Mouse (Mus musculus) MEL (cell line): Measurements from ENCODE around the gene Ddx25. TPM values are rescaled to one million over a fixed set of nuclear protein-coding genes. Genes with fewer than 3 reads are reported as not detected.

ENCODE experiments used
- DNase-seq: peaks from one replicate; pipeline ENCODE4 v3.0.0; 2011; ENCODE audit warnings: low read depth, low spot score
- H3K27ac ChIP-seq: 2 replicates; pipeline ENCODE4 v1.5.1; 2012; ENCODE audit warnings: low read depth, mild to moderate bottlenecking, control low read depth, low read length, moderate library complexity; ENCODE audit not compliant: control insufficient read depth
- H3K27me3 ChIP-seq, 2 experiments: fragments of 150-350 bp in 1 of 2; sonication (generic) in 1 of 2; 2 replicates each; pipeline ENCODE4 v1.6.1; 2012; ENCODE audit warnings: low read length in 2 of 2, mild to moderate bottlenecking in 2 of 2, improper control_type of control experiment in 1 of 2, moderate library complexity in 1 of 2; ENCODE audit not compliant: insufficient read depth in 2 of 2, control insufficient read depth in 1 of 2
- H3K36me3 ChIP-seq, 2 experiments: 2 replicates each; pipeline ENCODE4 v1.6.1; 2012 to 2014; ENCODE audit warnings: low read length in 2 of 2, improper control_type of control experiment in 1 of 2, inconsistent platforms in 1 of 2, mild to moderate bottlenecking in 1 of 2; ENCODE audit not compliant: insufficient read depth in 2 of 2, control insufficient read depth in 1 of 2
- H3K4me1 ChIP-seq, 2 experiments: fragments of 150-350 bp in 1 of 2; sonication (generic) in 1 of 2; 2 replicates each; pipeline ENCODE4 v1.6.1; 2012; ENCODE audit warnings: low read length in 2 of 2, improper control_type of control experiment in 1 of 2, mild to moderate bottlenecking in 1 of 2; ENCODE audit not compliant: insufficient read depth in 2 of 2, control insufficient read depth in 1 of 2
- H3K4me3 ChIP-seq, 2 experiments: fragments of 150-350 bp in 1 of 2; sonication (generic) in 1 of 2; 2 replicates each; pipeline ENCODE4 v1.5.1; 2012; ENCODE audit warnings: low read depth in 2 of 2, low read length in 2 of 2, mild to moderate bottlenecking in 2 of 2, moderate library complexity in 2 of 2, control low read depth in 1 of 2, improper control_type of control experiment in 1 of 2; ENCODE audit not compliant: control insufficient read depth in 1 of 2, insufficient read depth in 1 of 2
- H3K79me2 ChIP-seq: 2 replicates; pipeline ENCODE4 v1.6.1; 2012; ENCODE audit warnings: mild to moderate bottlenecking, low read length, moderate library complexity; ENCODE audit not compliant: control insufficient read depth, poor library complexity, insufficient read depth
- H3K9ac ChIP-seq: 2 replicates; pipeline ENCODE4 v1.6.1; 2012; ENCODE audit warnings: low read depth, mild to moderate bottlenecking, control low read depth, low read length, moderate library complexity; ENCODE audit not compliant: control insufficient read depth, poor library complexity, severe bottlenecking
- H3K9me3 ChIP-seq: fragments of 150-350 bp; sonication (generic); replicated peaks from 2 replicates; pipeline ENCODE4 v1.6.1; 2012; ENCODE audit warnings: mild to moderate bottlenecking, low read length, improper control_type of control experiment, moderate library complexity; ENCODE audit not compliant: insufficient read depth
- BHLHE40 ChIP-seq: IDR thresholded peaks from 2 replicates; pipeline ENCODE4 v1.6.1; 2012; ENCODE audit warnings: low read depth, mild to moderate bottlenecking, inconsistent platforms, low read length, improper control_type of control experiment, borderline replicate concordance
- CHD1 ChIP-seq: IDR thresholded peaks from 2 replicates; pipeline ENCODE4 v1.6.1; 2012; ENCODE audit warnings: low read depth, mild to moderate bottlenecking, inconsistent platforms, low read length, improper control_type of control experiment
- CTCF ChIP-seq, 3 experiments: IDR thresholded peaks in 2 of 3; conservative IDR thresholded peaks in 1 of 3; 2 replicates each; pipeline ENCODE4 v1.5.1; 2011 to 2012; ENCODE audit warnings: low read length in 3 of 3, low read depth in 2 of 3, mild to moderate bottlenecking in 2 of 3, improper control_type of control experiment in 1 of 3, inconsistent platforms in 1 of 3, mixed read lengths in 1 of 3, moderate library complexity in 1 of 3; ENCODE audit not compliant: control insufficient read depth in 1 of 3, insufficient read depth in 1 of 3, poor library complexity in 1 of 3, severe bottlenecking in 1 of 3
- E2F4 ChIP-seq: IDR thresholded peaks from 2 replicates; pipeline ENCODE4 v1.6.1; 2011; ENCODE audit warnings: low read depth, low read length, improper control_type of control experiment, borderline replicate concordance
- ELF1 ChIP-seq: IDR thresholded peaks from 2 replicates; pipeline ENCODE4 v1.6.1; 2014; ENCODE audit warnings: low read depth, mild to moderate bottlenecking, inconsistent platforms, low read length, improper control_type of control experiment, moderate library complexity
- GABPA ChIP-seq: IDR thresholded peaks from 2 replicates; pipeline ENCODE4 v1.6.1; 2012; ENCODE audit warnings: low read depth, mild to moderate bottlenecking, inconsistent platforms, low read length, improper control_type of control experiment, moderate library complexity
- GATA1 ChIP-seq: IDR thresholded peaks from 2 replicates; pipeline ENCODE4 v1.6.1; 2011; ENCODE audit warnings: low read depth, low read length, improper control_type of control experiment
- JUND ChIP-seq: IDR thresholded peaks from 2 replicates; pipeline ENCODE4 v1.6.1; 2011; ENCODE audit warnings: low read depth, mild to moderate bottlenecking, improper control_type of control experiment, low read length
- KAT2A ChIP-seq: conservative IDR thresholded peaks from 2 replicates; pipeline ENCODE4 v1.6.1; 2012; ENCODE audit warnings: low read depth, low read length, improper control_type of control experiment, inconsistent platforms
- MAFK ChIP-seq: IDR thresholded peaks from 2 replicates; pipeline ENCODE4 v1.6.1; 2011; ENCODE audit warnings: low read depth, mild to moderate bottlenecking, low read length, improper control_type of control experiment, borderline replicate concordance
- MEF2A ChIP-seq: IDR thresholded peaks from 2 replicates; pipeline ENCODE4 v1.6.1; 2014; ENCODE audit warnings: low read depth, mild to moderate bottlenecking, inconsistent platforms, low read length, improper control_type of control experiment; ENCODE audit not compliant: poor library complexity, insufficient replicate concordance, severe bottlenecking; ENCODE audit errors: extremely low read depth
- MXI1 ChIP-seq: IDR thresholded peaks from 2 replicates; pipeline ENCODE4 v1.6.1; 2011; ENCODE audit warnings: mild to moderate bottlenecking, low read depth, low read length, improper control_type of control experiment
- MYB ChIP-seq: IDR thresholded peaks from 2 replicates; pipeline ENCODE4 v1.6.1; 2011; ENCODE audit warnings: mild to moderate bottlenecking, low read depth, low read length, improper control_type of control experiment
- MYC ChIP-seq: IDR thresholded peaks from 2 replicates; pipeline ENCODE4 v1.6.1; 2011; ENCODE audit warnings: low read depth, mild to moderate bottlenecking, low read length, improper control_type of control experiment, moderate library complexity
- NELFE ChIP-seq: IDR thresholded peaks from 2 replicates; pipeline ENCODE4 v1.6.1; 2011; ENCODE audit warnings: low read depth, low read length, improper control_type of control experiment
- NRF1 ChIP-seq: IDR thresholded peaks from 2 replicates; pipeline ENCODE4 v1.6.1; 2014; ENCODE audit warnings: low read depth, mild to moderate bottlenecking, inconsistent platforms, low read length, improper control_type of control experiment, moderate library complexity; ENCODE audit not compliant: poor library complexity, insufficient read depth, severe bottlenecking
- POLR2A ChIP-seq, 2 experiments: IDR thresholded peaks; 2 replicates each; pipeline ENCODE4 v1.6.1; 2011 to 2012; ENCODE audit warnings: low read length in 2 of 2, mild to moderate bottlenecking in 2 of 2, control low read depth in 1 of 2, improper control_type of control experiment in 1 of 2, low read depth in 1 of 2, moderate library complexity in 1 of 2; ENCODE audit not compliant: control insufficient read depth in 1 of 2, insufficient read depth in 1 of 2, poor library complexity in 1 of 2
- POLR2AphosphoS2 ChIP-seq: IDR thresholded peaks from 2 replicates; pipeline ENCODE4 v1.6.1; 2011; ENCODE audit warnings: low read length, improper control_type of control experiment
- POLR2AphosphoS5 ChIP-seq: IDR thresholded peaks from 2 replicates; pipeline ENCODE4 v1.6.1; 2012; ENCODE audit warnings: low read depth, borderline replicate concordance, mild to moderate bottlenecking, inconsistent platforms, low read length, moderate library complexity, mixed read lengths
- RAD21 ChIP-seq: IDR thresholded peaks from 2 replicates; pipeline ENCODE4 v1.6.1; 2011; ENCODE audit warnings: mild to moderate bottlenecking, low read depth, low read length, improper control_type of control experiment
- RCOR1 ChIP-seq: IDR thresholded peaks from 2 replicates; pipeline ENCODE4 v1.6.1; 2012; ENCODE audit warnings: low read depth, mild to moderate bottlenecking, inconsistent platforms, low read length, improper control_type of control experiment
- SIN3A ChIP-seq: IDR thresholded peaks from 2 replicates; pipeline ENCODE4 v1.6.1; 2012; ENCODE audit warnings: low read length, improper control_type of control experiment, inconsistent platforms
- SMC3 ChIP-seq: IDR thresholded peaks from 2 replicates; pipeline ENCODE4 v1.6.1; 2011; ENCODE audit warnings: low read depth, low read length, improper control_type of control experiment
- TCF12 ChIP-seq: IDR thresholded peaks from 2 replicates; pipeline ENCODE4 v1.6.1; 2014; ENCODE audit warnings: low read depth, mild to moderate bottlenecking, inconsistent platforms, low read length, improper control_type of control experiment, moderate library complexity
- UBTF ChIP-seq: IDR thresholded peaks from 2 replicates; pipeline ENCODE4 v1.6.1; 2012; ENCODE audit warnings: low read depth, mild to moderate bottlenecking, inconsistent platforms, low read length, improper control_type of control experiment, moderate library complexity, borderline replicate concordance; ENCODE audit not compliant: insufficient read depth
- USF2 ChIP-seq, 2 experiments: IDR thresholded peaks; 2 replicates each; pipeline ENCODE4 v1.6.1; 2011 to 2012; ENCODE audit warnings: improper control_type of control experiment in 2 of 2, low read length in 2 of 2, borderline replicate concordance in 1 of 2, inconsistent platforms in 1 of 2, low read depth in 1 of 2, mild to moderate bottlenecking in 1 of 2; ENCODE audit not compliant: insufficient read depth in 1 of 2
- ZC3H11A ChIP-seq: IDR thresholded peaks from 2 replicates; pipeline ENCODE4 v1.6.1; 2012; ENCODE audit warnings: low read depth, mild to moderate bottlenecking, inconsistent platforms, low read length, improper control_type of control experiment
- ZKSCAN1 ChIP-seq: IDR thresholded peaks from 2 replicates; pipeline ENCODE4 v1.6.1; 2012; ENCODE audit warnings: low read depth, mild to moderate bottlenecking, inconsistent platforms, low read length, improper control_type of control experiment, moderate library complexity
- ZMIZ1 ChIP-seq: IDR thresholded peaks from 2 replicates; pipeline ENCODE4 v1.6.1; 2012; ENCODE audit warnings: low read depth, mild to moderate bottlenecking, inconsistent platforms, low read length, improper control_type of control experiment, moderate library complexity
- ZNF384 ChIP-seq: IDR thresholded peaks from 2 replicates; pipeline ENCODE4 v1.6.1; 2012; ENCODE audit warnings: low read depth, mild to moderate bottlenecking, inconsistent platforms, low read length, improper control_type of control experiment
- polyA plus RNA-seq, 2 experiments: library from polyadenylated mRNA; stranded (reverse) in 1 of 2; unstranded in 1 of 2; fragments of >175 nt in 1 of 2; fragments of >200 nt in 1 of 2; gene quantifications; 2 replicates each; pipeline versions ENCODE4 v1.2.1 to v1.2.4; 2012; ENCODE audit warnings: low replicate concordance in 2 of 2, low read depth in 1 of 2; ENCODE audit not compliant: insufficient read length in 2 of 2, insufficient read depth in 1 of 2, missing spikeins in 1 of 2
- total RNA-seq: library from RNA; depleted of rRNA; stranded (reverse); fragments of 300-350 nt; gene quantifications from 2 replicates; pipeline ENCODE4 v1.2.3, GENCODE M21; 2012

The Ddx25 gene
- total and polyA plus RNA-seq, 3 experiments: 0.35 TPM; not detected in 1

DNA sequence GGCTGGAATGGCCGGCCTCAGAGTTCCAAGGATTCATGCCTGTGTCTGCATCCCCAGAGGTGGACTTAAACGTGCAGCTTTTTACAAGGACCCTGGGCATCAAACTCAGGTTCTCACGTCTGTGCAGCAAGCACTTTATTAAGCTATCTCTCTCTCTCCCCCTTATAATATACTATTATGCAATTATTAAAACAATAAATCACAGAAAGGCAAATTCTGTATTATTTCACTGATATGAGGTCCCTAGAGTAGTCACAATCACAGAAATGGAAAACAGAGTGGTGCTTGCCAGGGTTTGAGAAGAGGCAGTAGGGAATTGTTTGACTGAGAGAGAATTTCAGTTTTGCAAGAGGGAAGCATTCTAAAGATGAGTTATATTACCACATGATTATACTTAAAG is 29.2 kb downstream of the Ddx25 start:
- H3K36me3 ChIP-seq: no peaks in the 10 kb centered on the region
- no peak overlapping the region for H3K4me3 ChIP-seq
- no peaks in the 10 kb centered on the region for H3K4me1 ChIP-seq
- no peak for DNase-seq
- no peak overlapping the region for H3K27ac ChIP-seq
- TF ChIP-seq SMC3: no peak
- no peak for TF ChIP-seq KAT2A
- no peak for TF ChIP-seq CHD1
- no peak for TF ChIP-seq TCF12
- no peak for TF ChIP-seq GABPA
- no peak for TF ChIP-seq SIN3A
- no peak for TF ChIP-seq NELFE
- TF ChIP-seq MYC: no peak
- TF ChIP-seq ELF1: no peak
- no peak for TF ChIP-seq GATA1
- H3K9me3 ChIP-seq: no peaks in the 10 kb centered on the region
- H3K79me2 ChIP-seq: no peaks in the 10 kb centered on the region
- H3K9ac ChIP-seq: no peak overlapping the region
- no peaks in the 10 kb centered on the region; a peak in 3 of 4 replicates for H3K27me3 ChIP-seq

DNA sequence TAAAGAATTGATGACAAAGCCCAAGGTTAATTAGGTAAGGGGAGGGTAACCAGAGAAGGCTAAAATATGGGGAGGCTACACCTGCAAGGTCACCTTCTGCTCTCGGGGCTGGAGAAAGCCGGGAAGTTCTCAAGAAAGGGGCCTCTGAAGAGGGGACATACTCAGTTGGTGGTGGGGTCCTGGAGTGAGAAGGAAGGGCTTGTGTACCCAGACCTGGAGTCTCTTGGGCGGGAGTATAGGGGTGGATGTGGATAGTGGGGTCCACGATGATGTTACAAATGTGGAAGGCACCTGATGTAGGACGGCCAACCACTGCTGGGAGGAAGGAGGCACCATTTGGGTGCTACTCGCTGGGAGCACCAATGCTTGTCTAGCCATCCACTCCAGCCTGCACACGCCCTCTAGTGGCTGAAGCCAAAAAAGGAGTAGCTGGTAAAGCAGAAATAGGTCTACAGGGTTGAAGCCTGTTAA is 34.4 kb downstream of the Ddx25 start:
- Histone ChIP-seq H3K36me3 (no peaks in the 10 kb centered on the region), H3K4me3 (no peak overlapping the region), H3K79me2 (no peaks in the 10 kb centered on the region), H3K27me3 (peaks cover 3 to 4% of the 10 kb centered on the region in 2 experiments; a peak in 3 of 4 replicates), H3K9me3 (no peaks in the 10 kb centered on the region), H3K9ac (no peak overlapping the region), H3K27ac (no peak overlapping the region), H3K4me1 (no peaks in the 10 kb centered on the region)
- DNase-seq: peak; percentile 75
- no peak for TF ChIP-seq MXI1
- TF ChIP-seq RAD21: peak; percentile 70
- TF ChIP-seq ZKSCAN1: no peak
- no peak for TF ChIP-seq E2F4
- TF ChIP-seq POLR2A (IDR thresholded peaks at IDR 0.05; ENCODE audit: control insufficient read depth in 1 of 2, insufficient read depth in 1 of 2, low read depth in 1 of 2, low read length in 2 of 2, poor library complexity in 1 of 2): no peak
- TF ChIP-seq ELF1: no peak
- TF ChIP-seq ZC3H11A: peak; percentile 34; the same call in 1 of the 2 replicates
- no peak for TF ChIP-seq ZMIZ1
- no peak for TF ChIP-seq KAT2A
- TF ChIP-seq POLR2AphosphoS5: no peak
- no peak for TF ChIP-seq JUND
- no peak for TF ChIP-seq BHLHE40
- TF ChIP-seq POLR2AphosphoS2: no peak
- no peak for TF ChIP-seq MEF2A
- no peak for TF ChIP-seq GABPA
- no peak for TF ChIP-seq SIN3A
- TF ChIP-seq NRF1: no peak
- TF ChIP-seq CHD1: no peak
- no peak for TF ChIP-seq MAFK
- TF ChIP-seq GATA1: no peak
- TF ChIP-seq ZNF384: no peak
- TF ChIP-seq SMC3: peak; percentile 85
- no peak for TF ChIP-seq USF2 (IDR thresholded peaks at IDR 0.05; ENCODE audit: borderline replicate concordance in 1 of 2, insufficient read depth in 1 of 2, low read depth in 1 of 2, low read length in 2 of 2)
- TF ChIP-seq UBTF: no peak
- no peak for TF ChIP-seq RCOR1
- TF ChIP-seq MYB: no peak
- peak; percentile 85 to 89 (median 87) for TF ChIP-seq CTCF (IDR thresholded peaks at IDR 0.05 in 2 of 3, conservative IDR thresholded peaks at IDR 0.05 in 1 of 3; ENCODE audit: control insufficient read depth in 1 of 3, insufficient read depth in 1 of 3, low read depth in 2 of 3, low read length in 3 of 3, poor library complexity in 1 of 3, severe bottlenecking in 1 of 3)
- no peak for TF ChIP-seq TCF12
